Mouse (Mus musculus): ENCODE results near the gene Kpna7. TPM values are rescaled to one million over a fixed set of nuclear protein-coding genes. Genes with fewer than 3 reads are reported as not detected.

The Kpna7 gene
- polyA plus RNA-seq, 1 experiment from 2014 or later: not detected

GRCm38 (mm10) chr5:144984839-144985238 lies 99.0 kb downstream of the Kpna7 start:
- Histone ChIP-seq H3K4me1 (ENCODE audit: insufficient read depth) (no peaks in the 10 kb centered on the region), H3K27me3 (ENCODE audit: insufficient read depth, low read length) (no peaks in the 10 kb centered on the region), H3K4me3 (ENCODE audit: low read depth, low read length) (no peak overlapping the region), H3K36me3 (replicated peaks; ENCODE audit: insufficient read depth, low read length) (no peaks in the 10 kb centered on the region), H3K9ac (replicated peaks) (no peak overlapping the region), H3K27ac (ENCODE audit: low read depth) (no peak overlapping the region), H3K9me3 (ENCODE audit: low read length) (peaks cover 8% of the 10 kb centered on the region), H3K4me2 (ENCODE audit: low read depth, low read length) (no peak overlapping the region)
- DNase-seq (no peak), ATAC-seq (no peak)
- TF ChIP-seq EP300 (IDR thresholded peaks at IDR 0.05; ENCODE audit: low read depth) (no peak), CTCF (IDR thresholded peaks at IDR 0.05; ENCODE audit: low read depth) (peak; percentile 38)
- WGBS (ENCODE audit: insufficient replicate concordance): 90% methylated on average over 5 of the region's 5 CpGs

GRCm38 (mm10) chr5:144983227-144983626 lies 100.6 kb downstream of the Kpna7 start:
- DNase-seq: no peak
- Histone ChIP-seq H3K9ac (replicated peaks) (no peak overlapping the region), H3K4me1 (ENCODE audit: insufficient read depth) (no peaks in the 10 kb centered on the region), H3K4me3 (ENCODE audit: low read depth, low read length) (no peak overlapping the region), H3K9me3 (ENCODE audit: low read length) (peaks cover 8% of the 10 kb centered on the region), H3K4me2 (ENCODE audit: low read depth, low read length) (no peak overlapping the region), H3K27me3 (ENCODE audit: insufficient read depth, low read length) (no peaks in the 10 kb centered on the region), H3K27ac (ENCODE audit: low read depth) (no peak overlapping the region), H3K36me3 (replicated peaks; ENCODE audit: insufficient read depth, low read length) (no peaks in the 10 kb centered on the region)
- TF ChIP-seq EP300 (IDR thresholded peaks at IDR 0.05; ENCODE audit: low read depth): no peak
- TF ChIP-seq CTCF (IDR thresholded peaks at IDR 0.05; ENCODE audit: low read depth): peak; percentile 43
- 90% methylated on average over 3 of the region's 3 CpGs for WGBS (ENCODE audit: insufficient replicate concordance)
- no peak for ATAC-seq

GRCm38 (mm10) chr5:144979110-144979509 lies 104.7 kb downstream of the Kpna7 start:
- H3K4me1 ChIP-seq (ENCODE audit: insufficient read depth): no peaks in the 10 kb centered on the region
- TF ChIP-seq CTCF (IDR thresholded peaks at IDR 0.05; ENCODE audit: low read depth) (no peak), EP300 (IDR thresholded peaks at IDR 0.05; ENCODE audit: low read depth) (no peak)
- no peaks in the 10 kb centered on the region for H3K36me3 ChIP-seq (replicated peaks; ENCODE audit: insufficient read depth, low read length)
- DNase-seq (no peak), ATAC-seq (no peak)
- no peak overlapping the region for H3K4me3 ChIP-seq (ENCODE audit: low read depth, low read length)
- WGBS (ENCODE audit: insufficient replicate concordance): 76% methylated on average over 6 of the region's 6 CpGs
- H3K27me3 ChIP-seq (ENCODE audit: insufficient read depth, low read length): no peaks in the 10 kb centered on the region
- H3K9me3 ChIP-seq (ENCODE audit: low read length): peaks cover 3% of the 10 kb centered on the region; the same call in 1 of the 2 replicates
- no peak overlapping the region for H3K4me2 ChIP-seq (ENCODE audit: low read depth, low read length)
- H3K9ac ChIP-seq (replicated peaks): no peak overlapping the region
- no peak overlapping the region for H3K27ac ChIP-seq (ENCODE audit: low read depth)

- Histone ChIP-seq H3K4me1 (ENCODE audit: insufficient read depth) (no peaks in the 10 kb centered on the region), H3K9ac (replicated peaks) (no peak overlapping the region), H3K36me3 (replicated peaks; ENCODE audit: insufficient read depth, low read length) (no peaks in the 10 kb centered on the region), H3K27ac (ENCODE audit: low read depth) (no peak overlapping the region), H3K4me3 (ENCODE audit: low read depth, low read length) (no peak overlapping the region), H3K27me3 (ENCODE audit: insufficient read depth, low read length) (no peaks in the 10 kb centered on the region), H3K4me2 (ENCODE audit: low read depth, low read length) (no peak overlapping the region), H3K9me3 (ENCODE audit: low read length) (peaks cover 3% of the 10 kb centered on the region; the same call in 1 of the 2 replicates)
- no peak for ATAC-seq
- WGBS (ENCODE audit: insufficient replicate concordance): 39% methylated on average over 10 of the region's 10 CpGs
- TF ChIP-seq EP300 (IDR thresholded peaks at IDR 0.05; ENCODE audit: low read depth) (no peak), CTCF (IDR thresholded peaks at IDR 0.05; ENCODE audit: low read depth) (no peak)
- peak; percentile 26 for DNase-seq
Measured at GRCm38 (mm10) chr5:144978533-144979107, 105.2 kb downstream of the Kpna7 start.

GRCm38 (mm10) chr5:144971266-144971665 lies 112.6 kb downstream of the Kpna7 start:
- H3K9ac ChIP-seq (replicated peaks): no peak overlapping the region
- ATAC-seq (no peak), DNase-seq (no peak)
- no peak for TF ChIP-seq EP300 (IDR thresholded peaks at IDR 0.05; ENCODE audit: low read depth)
- peak; percentile 28; the same call in 1 of the 2 replicates for TF ChIP-seq CTCF (IDR thresholded peaks at IDR 0.05; ENCODE audit: low read depth)
- no peaks in the 10 kb centered on the region for H3K9me3 ChIP-seq (ENCODE audit: low read length)
- H3K4me1 ChIP-seq (ENCODE audit: insufficient read depth): no peaks in the 10 kb centered on the region; the same call in 1 of the 2 replicates
- no peak overlapping the region for H3K27ac ChIP-seq (ENCODE audit: low read depth)
- 83% methylated on average over 3 of the region's 3 CpGs for WGBS (ENCODE audit: insufficient replicate concordance)
- H3K27me3 ChIP-seq (ENCODE audit: insufficient read depth, low read length): peaks cover 10% of the 10 kb centered on the region
- no peak overlapping the region for H3K4me2 ChIP-seq (ENCODE audit: low read depth, low read length)
- no peaks in the 10 kb centered on the region for H3K36me3 ChIP-seq (replicated peaks; ENCODE audit: insufficient read depth, low read length)
- H3K4me3 ChIP-seq (ENCODE audit: low read depth, low read length): no peak overlapping the region

- under 1% methylated on average over 63 of the region's 89 CpGs for WGBS (ENCODE audit: insufficient replicate concordance)
- Histone ChIP-seq H3K27me3 (ENCODE audit: insufficient read depth, low read length) (peaks cover 11% of the 10 kb centered on the region), H3K9ac (replicated peaks) (peak within 1 kb of the TSS; percentile 84), H3K4me3 (ENCODE audit: low read depth, low read length) (peak within 1 kb of the TSS; percentile 74), H3K4me1 (ENCODE audit: insufficient read depth) (peaks cover 10% of the 10 kb centered on the region), H3K36me3 (replicated peaks; ENCODE audit: insufficient read depth, low read length) (no peaks in the 10 kb centered on the region), H3K9me3 (ENCODE audit: low read length) (no peaks in the 10 kb centered on the region), H3K27ac (ENCODE audit: low read depth) (peak within 1 kb of the TSS; percentile 92), H3K4me2 (ENCODE audit: low read depth, low read length) (peak within 1 kb of the TSS; percentile 84)
- peak; percentile 79 for ATAC-seq
- no peak for TF ChIP-seq EP300 (IDR thresholded peaks at IDR 0.05; ENCODE audit: low read depth)
- DNase-seq: peak; percentile 82
Measured at GRCm38 (mm10) chr5:144965639-144966351, 118.0 kb downstream of the Kpna7 start, which contains the start of gene Smurf1. TSS of gene Smurf1 (minus strand) at chr5:144965847.

Data from liver, postnatal 0 days (tissue).